Mouse (Mus musculus) adipose tissue, adult 10 weeks (tissue): ENCODE measurements around the gene Zmynd11. TPM values are rescaled to one million over a fixed set of nuclear protein-coding genes. Genes with fewer than 3 reads are reported as not detected.

ENCODE experiments used
- polyA plus RNA-seq: library from polyadenylated mRNA; stranded (reverse); fragments of 350-450 nt; fragmentation: Illumina TruSeq; extraction: RNeasy Lipid Tissue Mini Kit (QIAGEN cat#74804); gene quantifications from one replicate; pipeline ENCODE4 v1.2.3, GENCODE M21; 2014; ENCODE audit warnings: low read depth, low replicate concordance

Zmynd11 gene
- polyA plus RNA-seq = 95.1 TPM

GRCm38 (mm10) chr13:9764646-9765536 lies at the start of gene Zmynd11:
Gene Zmynd11, minus strand, starts transcription at chr13:9765330.

